Mouse (Mus musculus) liver, adult 2 months (tissue): ENCODE measurements at regions not wholly inside any gene's neighbourhood (a gene's known extent, or its start where the extent isn't known, plus 50 kb on each side); places are given as distances from the start of the nearest gene placed in this dataset.

Experiments
- DNase-seq: peaks from one replicate; pipeline ENCODE4 v3.0.0-alpha.2; 2011; ENCODE audit warnings: low read depth, low spot score; ENCODE audit errors: extremely low read depth
- H3K27ac ChIP-seq: fragments of 200-500 bp; replicated peaks from 2 replicates; pipeline ENCODE4 v1.5.1; 2012; ENCODE audit warnings: low read depth, mild to moderate bottlenecking, control low read depth, inconsistent platforms, low read length; ENCODE audit not compliant: insufficient read depth
- H3K27me3 ChIP-seq: fragments of 200-500 bp; 2 replicates; pipeline ENCODE4 v1.6.1; 2012; ENCODE audit warnings: mild to moderate bottlenecking, moderate library complexity, low read length, inconsistent platforms; ENCODE audit not compliant: control insufficient read depth, insufficient read depth
- H3K36me3 ChIP-seq: fragments of 200-500 bp; 2 replicates; pipeline ENCODE4 v1.6.1; 2012; ENCODE audit warnings: low read length, inconsistent platforms; ENCODE audit not compliant: control insufficient read depth, insufficient read depth
- H3K4me1 ChIP-seq: fragments of 200-500 bp; 2 replicates; pipeline ENCODE4 v1.6.1; 2011; ENCODE audit warnings: low read length; ENCODE audit not compliant: control insufficient read depth, insufficient read depth
- H3K4me3 ChIP-seq: fragments of 200-500 bp; 2 replicates; pipeline ENCODE4 v1.5.1; 2011; ENCODE audit warnings: low read depth, mild to moderate bottlenecking, control low read depth, low read length, moderate library complexity; ENCODE audit not compliant: insufficient read depth
- H3K79me2 ChIP-seq: fragments of 200-500 bp; 2 replicates; pipeline ENCODE4 v1.6.1; 2012; ENCODE audit warnings: inconsistent platforms, mild to moderate bottlenecking, low read length, moderate library complexity; ENCODE audit not compliant: control insufficient read depth, insufficient read depth
- H3K9ac ChIP-seq: fragments of 200-500 bp; 2 replicates; pipeline ENCODE4 v1.6.1; 2012; ENCODE audit warnings: low read depth, mild to moderate bottlenecking, control low read depth, inconsistent platforms, low read length
- CTCF ChIP-seq: fragments of 200-500 bp; IDR thresholded peaks from 2 replicates; pipeline ENCODE4 v1.5.1; 2011; ENCODE audit warnings: low read depth, low read length, control low read depth
- POLR2A ChIP-seq: fragments of 200-500 bp; IDR thresholded peaks from 2 replicates; pipeline ENCODE4 v1.6.1; 2011; ENCODE audit warnings: low read length, control low read depth; ENCODE audit not compliant: insufficient read depth; ENCODE audit errors: extremely low read depth
- WGBS: fragments of 180-500 bp; shearing (Covaris S2); methylation state at CpG from one replicate; pipeline ENCODE4 v1.1.7; 2018; 5-methylcytosine and 5-hydroxymethylcytosine counted together

DNA sequence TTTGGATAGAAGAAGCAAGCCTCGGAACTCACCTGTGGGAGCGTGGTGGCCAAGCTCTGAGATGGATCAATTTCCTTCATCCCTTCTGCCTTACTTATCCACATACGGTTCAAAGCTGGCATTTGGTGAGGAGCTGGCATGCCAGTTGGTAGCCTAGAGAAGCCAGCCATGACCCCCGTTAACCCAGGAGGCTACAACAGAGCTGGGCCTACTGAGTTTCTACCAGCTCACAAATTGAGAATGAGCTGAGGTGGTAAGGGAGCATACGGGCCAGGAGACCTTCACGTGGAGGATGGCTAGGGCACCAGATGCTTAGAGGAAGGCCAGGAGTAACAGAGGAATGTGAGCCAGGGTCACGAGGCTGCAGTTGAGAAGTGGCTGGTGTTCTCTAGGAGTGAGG is 139.2 kb downstream of the Slc38a4 start:
- 93% methylated on average over 7 of the region's 7 CpGs for WGBS
- Histone ChIP-seq H3K27me3 (no peaks in the 10 kb centered on the region), H3K79me2 (no peaks in the 10 kb centered on the region), H3K27ac (no peak overlapping the region), H3K4me3 (no peak overlapping the region), H3K4me1 (no peaks in the 10 kb centered on the region), H3K9ac (no peak overlapping the region), H3K36me3 (no peaks in the 10 kb centered on the region)
- no peak for DNase-seq
- TF ChIP-seq CTCF (no peak), POLR2A (no peak)

DNA sequence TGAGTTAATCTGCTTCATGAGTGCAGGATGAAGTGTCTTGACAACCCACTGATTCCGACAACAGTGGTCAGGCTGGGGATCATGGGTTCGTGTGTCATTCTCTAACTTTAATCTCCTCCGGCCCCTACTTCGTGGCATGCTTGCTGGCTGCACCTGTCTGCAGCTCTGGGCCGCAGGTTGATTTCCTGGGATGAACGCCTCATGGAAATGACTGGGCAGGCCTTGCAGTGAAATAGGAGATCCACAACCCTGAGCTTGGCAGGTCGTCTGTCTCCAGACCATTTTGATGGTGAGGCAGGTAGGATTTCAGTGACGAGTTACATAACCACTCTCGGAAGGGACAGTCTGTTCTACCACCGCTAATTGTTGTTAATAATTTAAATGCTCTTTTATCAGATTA is 140.2 kb downstream of the Slc38a4 start:
- WGBS: 89% methylated on average over 10 of the region's 10 CpGs

GRCm38 (mm10) chr15:96914988-96915387 is 140.8 kb downstream of the Slc38a4 start:
- Histone ChIP-seq H3K4me1 (peaks cover 3% of the 10 kb centered on the region), H3K36me3 (no peaks in the 10 kb centered on the region), H3K27ac (no peak overlapping the region), H3K79me2 (no peaks in the 10 kb centered on the region), H3K9ac (no peak overlapping the region), H3K4me3 (no peak overlapping the region), H3K27me3 (no peaks in the 10 kb centered on the region)
- 94% methylated on average over 6 of the region's 6 CpGs for WGBS
- DNase-seq: no peak
- TF ChIP-seq CTCF: no peak
- no peak for TF ChIP-seq POLR2A

More for the DNA sequence above, 140.2 kb downstream of the Slc38a4 start:
- TF ChIP-seq CTCF: no peak
- Histone ChIP-seq H3K79me2 (no peaks in the 10 kb centered on the region), H3K4me3 (no peak overlapping the region), H3K36me3 (no peaks in the 10 kb centered on the region), H3K9ac (no peak overlapping the region), H3K27ac (no peak overlapping the region), H3K4me1 (no peaks in the 10 kb centered on the region), H3K27me3 (no peaks in the 10 kb centered on the region)
- DNase-seq: no peak

DNA sequence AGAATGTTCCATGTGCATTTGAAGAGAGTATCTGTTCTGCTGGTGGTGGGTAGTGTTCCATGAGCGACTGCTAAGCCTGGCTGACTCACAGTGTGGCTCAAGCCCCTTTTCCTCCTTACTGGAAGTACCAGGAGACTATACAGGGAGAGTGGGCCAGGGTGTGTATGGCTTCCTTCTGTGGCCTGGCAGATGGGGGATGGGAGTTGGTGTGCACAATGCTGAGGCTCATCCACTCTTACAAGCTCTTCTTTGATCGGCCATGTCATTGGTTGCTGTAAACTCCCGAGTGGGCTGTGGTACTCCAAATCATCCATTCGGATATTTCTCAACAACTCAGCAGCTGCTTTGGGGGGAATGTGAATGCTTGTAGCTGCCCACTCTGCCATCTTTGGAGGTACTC is 150.2 kb downstream of the Slc38a4 start:
- DNase-seq: no peak
- Histone ChIP-seq H3K79me2 (no peaks in the 10 kb centered on the region), H3K4me1 (peaks cover 9% of the 10 kb centered on the region), H3K36me3 (no peaks in the 10 kb centered on the region), H3K27ac (no peak overlapping the region), H3K9ac (no peak overlapping the region), H3K27me3 (no peaks in the 10 kb centered on the region), H3K4me3 (no peak overlapping the region)
- 96% methylated on average over 4 of the region's 4 CpGs for WGBS
- TF ChIP-seq POLR2A: no peak
- no peak for TF ChIP-seq CTCF

- no peak overlapping the region; the same call in 1 of the 2 replicates for H3K9ac ChIP-seq
- H3K79me2 ChIP-seq: no peaks in the 10 kb centered on the region
- no peaks in the 10 kb centered on the region for H3K36me3 ChIP-seq
- WGBS: 21% methylated on average over 3 of the region's 3 CpGs
- peaks cover 5% of the 10 kb centered on the region for H3K4me1 ChIP-seq
- no peak for TF ChIP-seq CTCF
- no peak for TF ChIP-seq POLR2A
- peak overlapping the region; percentile 64 for H3K27ac ChIP-seq
- H3K27me3 ChIP-seq: no peaks in the 10 kb centered on the region
- no peak overlapping the region for H3K4me3 ChIP-seq
- DNase-seq: peak; percentile 90
Measured at GRCm38 (mm10) chr15:96903461-96903860, 152.3 kb downstream of the Slc38a4 start.

- peak; percentile 8 for DNase-seq
- H3K4me1 ChIP-seq: peaks cover 5% of the 10 kb centered on the region
- H3K4me3 ChIP-seq: no peak overlapping the region
- WGBS: 91% methylated on average over 8 of the region's 8 CpGs
- no peaks in the 10 kb centered on the region for H3K79me2 ChIP-seq
- no peak for TF ChIP-seq POLR2A
- TF ChIP-seq CTCF: no peak
- H3K9ac ChIP-seq: no peak overlapping the region
- H3K27ac ChIP-seq: no peak overlapping the region
- H3K36me3 ChIP-seq: no peaks in the 10 kb centered on the region
- H3K27me3 ChIP-seq: no peaks in the 10 kb centered on the region
Measured at GRCm38 (mm10) chr15:96902781-96903180, 153.0 kb downstream of the Slc38a4 start.
